In the genomic region with DNA sequence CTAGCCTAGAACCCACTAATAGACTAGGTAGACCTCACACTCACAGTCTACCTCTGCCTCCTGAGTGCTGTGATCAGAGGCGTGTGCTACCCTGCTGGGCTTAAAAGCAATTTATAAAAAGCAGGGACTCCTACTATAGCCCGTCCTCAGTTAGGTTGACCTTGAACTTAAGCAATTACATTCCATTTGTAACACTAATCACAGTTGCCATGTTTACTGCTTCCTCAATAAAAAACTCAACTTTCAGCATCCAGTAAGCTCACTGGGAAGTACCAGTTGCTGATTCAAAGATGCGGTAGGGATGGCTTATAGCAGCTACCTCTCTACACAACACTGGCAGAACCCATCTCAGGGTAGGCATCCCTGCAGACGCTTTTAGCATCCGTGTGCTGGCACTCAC, we compare ENCODE assay signal across 38 mouse cellular contexts. TPM values are rescaled to one million over a fixed set of nuclear protein-coding genes. Genes with fewer than 3 reads are reported as not detected.
A peak's percentile ranks its signal among the peaks of the same experiment; 100 is the strongest.
DNase-seq lines count a peak whose midpoint lies in the region; ATAC-seq and TF ChIP-seq lines count a peak whose summit lies in the region.
"Had no signal": no experiment of that assay in that cellular context is flagged by ENCODE, and none has a peak within 500 bp of the region (broad histone marks: within the 10 kb centered on the region; RNA-seq: fewer than 3 reads in every experiment).

No protein-coding gene starts in this region.

- no peak for TF ChIP-seq CTCF in heart, adult 2 months (IDR thresholded peaks at IDR 0.05)
- no peak for TF ChIP-seq CTCF in CH12.LX (conservative IDR thresholded peaks at IDR 0.05 in 1 of 2, IDR thresholded peaks at IDR 0.05 in 1 of 2; ENCODE audit: low read depth in 2 of 2, low read length in 2 of 2)

- H3K4me3 ChIP-seq in heart, adult 2 months = no peak overlapping the region
- peak overlapping the region in 2 of 3 experiments; percentile 49 to 65 for H3K4me3 ChIP-seq in CH12.LX (replicated peaks in 1 of 3; ENCODE audit: low read depth in 2 of 3, low read length in 2 of 3, poor library complexity in 1 of 3)
- H3K4me3 ChIP-seq in macrophage (ENCODE audit: inconsistent target) = no peak overlapping the region
- no peak overlapping the region for H3K4me3 ChIP-seq in hindbrain, embryonic 13.5 days
- H3K4me3 ChIP-seq: hindbrain, embryonic 12.5 days; limb, embryonic 15.5 days; liver, embryonic 13.5 days; myocyte; neural tube, embryonic 12.5 days had no signal

- no peak for ATAC-seq in hindbrain, embryonic 13.5 days (ENCODE audit: low FRiP score)
- ATAC-seq: forebrain, embryonic 14.5 days; intestine, postnatal 0 days had no signal

- no peak overlapping the region for H3K9ac ChIP-seq in heart, adult 2 months (ENCODE audit: low read depth, low read length)
- H3K9ac ChIP-seq in CH12.LX (ENCODE audit: insufficient read depth, low read depth) = peak overlapping the region; percentile 57; the same call in 1 of the 2 replicates
- no peak overlapping the region for H3K9ac ChIP-seq in hindbrain, embryonic 13.5 days
- H3K9ac ChIP-seq: hindbrain, embryonic 12.5 days; limb, embryonic 15.5 days; liver, embryonic 13.5 days; neural tube, embryonic 12.5 days had no signal

- peak overlapping the region; percentile 80 for H3K4me2 ChIP-seq in CH12.LX (ENCODE audit: insufficient read depth, low read depth, poor library complexity, severe bottlenecking)
- no peak overlapping the region for H3K4me2 ChIP-seq in hindbrain, embryonic 13.5 days
- H3K4me2 ChIP-seq: hindbrain, embryonic 12.5 days; limb, embryonic 15.5 days; liver, embryonic 13.5 days; midbrain, embryonic 11.5 days; neural tube, embryonic 12.5 days had no signal

- H3K9me3 ChIP-seq in CH12.LX (replicated peaks; ENCODE audit: low read length) = no peaks in the 10 kb centered on the region
- H3K9me3 ChIP-seq in hindbrain, embryonic 13.5 days = no peaks in the 10 kb centered on the region
- H3K9me3 ChIP-seq: hindbrain, embryonic 12.5 days; limb, embryonic 15.5 days; liver, embryonic 13.5 days; neural tube, embryonic 12.5 days had no signal

- intact Hi-C loops in heart, adult 2 months (cut with DNase I) = no loop called here

- peaks cover 2% of the 10 kb centered on the region; the same call in 1 of the 2 replicates for H3K36me3 ChIP-seq in heart, adult 2 months (ENCODE audit: control insufficient read depth, insufficient read depth, low read length)
- H3K36me3 ChIP-seq in CH12.LX (replicated peaks in 1 of 2; ENCODE audit: control insufficient read depth in 1 of 2, insufficient read depth in 1 of 2, low read length in 1 of 2) (peaks cover 15 to 42% of the 10 kb centered on the region in 2 experiments), macrophage (ENCODE audit: inconsistent target) (no peaks in the 10 kb centered on the region)
- no peaks in the 10 kb centered on the region for H3K36me3 ChIP-seq in hindbrain, embryonic 13.5 days
- H3K36me3 ChIP-seq: hindbrain, embryonic 12.5 days; limb, embryonic 15.5 days; neural tube, embryonic 12.5 days had no signal

- H3K27ac ChIP-seq in heart, adult 2 months = peak overlapping the region; percentile 75
- H3K27ac ChIP-seq in CH12.LX (ENCODE audit: insufficient read depth, low read depth) (peak overlapping the region; percentile 10; the same call in 1 of the 2 replicates), macrophage (peak overlapping the region; percentile 85)
- no peak overlapping the region for H3K27ac ChIP-seq in hindbrain, embryonic 13.5 days
- H3K27ac ChIP-seq: hindbrain, embryonic 12.5 days; neural tube, embryonic 12.5 days had no signal

- H3K4me1 ChIP-seq in heart, adult 2 months (ENCODE audit: control insufficient read depth, insufficient read depth, low read length) = peaks cover 35% of the 10 kb centered on the region
- H3K4me1 ChIP-seq in CH12.LX (ENCODE audit: control insufficient read depth in 1 of 2, insufficient read depth in 2 of 2) = peaks cover 31 to 60% of the 10 kb centered on the region in 2 experiments
- H3K4me1 ChIP-seq in hindbrain, embryonic 13.5 days (replicated peaks) = peaks cover 11% of the 10 kb centered on the region

- no peaks in the 10 kb centered on the region for H3K79me2 ChIP-seq in heart, adult 2 months (replicated peaks; ENCODE audit: control insufficient read depth, insufficient read depth, low read length)
- peaks cover 67% of the 10 kb centered on the region for H3K79me2 ChIP-seq in CH12.LX (replicated peaks; ENCODE audit: control insufficient read depth, extremely low read depth, insufficient read depth, poor library complexity, severe bottlenecking)
- peaks cover 93% of the 10 kb centered on the region for H3K79me2 ChIP-seq in macrophage (ENCODE audit: inconsistent target)

- 84% methylated on average over 5 of the region's 5 CpGs for WGBS in heart, adult 2 months
- 78% methylated on average over 5 of the region's 5 CpGs for WGBS in macrophage (ENCODE audit: missing documents)
- WGBS in hindbrain, embryonic 13.5 days = 80% methylated on average over 5 of the region's 5 CpGs

- no peak for TF ChIP-seq POLR2A in heart, adult 2 months (IDR thresholded peaks at IDR 0.05; ENCODE audit: insufficient read depth, low read depth, low read length)
- no peak for TF ChIP-seq POLR2A in CH12.LX (IDR thresholded peaks at IDR 0.05; ENCODE audit: low read depth, low read length)

- no peak for TF ChIP-seq EP300 in heart, adult 2 months (IDR thresholded peaks at IDR 0.05; ENCODE audit: insufficient read depth, low read depth, low read length)
- no peak for TF ChIP-seq EP300 in CH12.LX (IDR thresholded peaks at IDR 0.05; ENCODE audit: low read length)

- no peaks in the 10 kb centered on the region for H3K27me3 ChIP-seq in heart, adult 2 months (ENCODE audit: control insufficient read depth, insufficient read depth, low read length)
- H3K27me3 ChIP-seq in CH12.LX (replicated peaks) = no peaks in the 10 kb centered on the region
- no peaks in the 10 kb centered on the region for H3K27me3 ChIP-seq in hindbrain, embryonic 13.5 days
- H3K27me3 ChIP-seq: hindbrain, embryonic 12.5 days; limb, embryonic 15.5 days; liver, embryonic 13.5 days; neural tube, embryonic 12.5 days had no signal

- dilution Hi-C loops in CH12.LX (cut with MboI; ENCODE audit: extremely low pct_ligation_motif_present, extremely low pct_unique_long_range_greater_than_20kb, low sequenced_read_pairs) = no loop called here

- DNase-seq in heart, adult 2 months = no peak
- DNase-seq in heart, adult 9 months (ENCODE audit: low spot score in 2 of 2) = no peak
- DNase-seq in CH12.LX (ENCODE audit: extremely low read depth) = no peak
- peak; percentile 78 for DNase-seq in R1 (ENCODE audit: low read depth, low spot score)
- no peak for DNase-seq in cerebellum, adult 18-20 months
- no peak for DNase-seq in right cerebral cortex, adult 2 months (ENCODE audit: low spot score in 2 of 2)
- DNase-seq: adrenal gland, postnatal 14 days; heart, postnatal 36 days; left cerebral cortex, postnatal 4 days; liver, embryonic 13.5 days; lung, adult 18-20 months; thymus, adult 18-20 months; thymus, postnatal 25 days had no signal

- TF ChIP-seq RAD21 in CH12.LX (IDR thresholded peaks at IDR 0.05; ENCODE audit: low read depth, low read length) = no peak

- in situ Hi-C loops in CH12.LX (cut with MboI; ENCODE audit: low pct_ligation_motif_present, low pct_unique_long_range_greater_than_20kb, low sequenced_read_pairs) = no loop called here

TF ChIP-seq in CH12.LX, 34 proteins besides CTCF, POLR2A, EP300 and RAD21:
- TF ChIP-seq ZMIZ1 (IDR thresholded peaks at IDR 0.05; ENCODE audit: low read depth, low read length) (no peak), USF1 (IDR thresholded peaks at IDR 0.05; ENCODE audit: low read depth, low read length) (no peak), TBP (conservative IDR thresholded peaks at IDR 0.05; ENCODE audit: low read depth, low read length) (no peak), POLR2AphosphoS2 (IDR thresholded peaks at IDR 0.05; ENCODE audit: low read depth, low read length) (no peak), TCF12 (IDR thresholded peaks at IDR 0.05; ENCODE audit: low read depth, low read length) (no peak), GABPA (IDR thresholded peaks at IDR 0.05; ENCODE audit: insufficient replicate concordance, low read depth, low read length) (no peak), NELFE (IDR thresholded peaks at IDR 0.05; ENCODE audit: low read depth, low read length) (no peak), MYC (IDR thresholded peaks at IDR 0.05; ENCODE audit: low read depth, low read length) (no peak), RCOR1 (conservative IDR thresholded peaks at IDR 0.05; ENCODE audit: low read depth, low read length) (no peak), ELF1 (IDR thresholded peaks at IDR 0.05; ENCODE audit: low read depth, low read length) (no peak), IRF4 (IDR thresholded peaks at IDR 0.05; ENCODE audit: low read depth, low read length) (no peak), MEF2A (IDR thresholded peaks at IDR 0.05; ENCODE audit: borderline replicate concordance, low read depth, low read length) (no peak)

RNA-seq across cellular contexts. Expression of a gene that starts 19.7 kb away (rescaled TPM):
- 10 to 100 TPM; 15.4 to 15.5 TPM for total RNA-seq in heart, adult 2 months (2021)
- 8.6 and 16.0 TPM in 2 replicates for polyA plus RNA-seq in heart, adult 2 months (2012; rRNA removed)
- total RNA-seq in CH12.LX (2012; rRNA removed) (55.8 and 67.2 TPM in 2 replicates), CH12.LX (2014; rRNA removed) (46.9 and 52.0 TPM in 2 replicates)
- polyA plus RNA-seq in CH12.LX (2012; ENCODE audit: insufficient read length, low read depth) (38.4 and 40.5 TPM in 2 replicates), macrophage (2018) (86.0 to 211 TPM (median 135 TPM) in 3 replicates)
- 100 to 1,000 TPM in 6 of 26 experiments, 10 to 100 TPM in 19, 1 to 10 TPM in 1; 9.2 to 143 (median 58.4) TPM for total RNA-seq in macrophage (2018; cell fraction: chromatin; rRNA removed)
- total RNA-seq in macrophage (2018; cell fraction: cytosol; rRNA removed) = 100 to 1,000 TPM in 11 of 26 experiments, 10 to 100 TPM in 15; 40.1 to 135 (median 81.6) TPM
- total RNA-seq in macrophage (2018; cell fraction: nucleus; rRNA removed) = 100 to 1,000 TPM in 11 of 26 experiments, 10 to 100 TPM in 15; 38.3 to 241 (median 91.4) TPM
- polyA plus RNA-seq in hindbrain, embryonic 13.5 days (2015; fragmentation: Nextera tagmentation; extraction: Ambion mirVana) = 6.2 and 6.3 TPM in 2 replicates

RNA-seq across cellular contexts. Expression of a gene that starts 46.4 kb away (rescaled TPM):
- not detected for total RNA-seq in heart, adult 2 months (2021)
- not detected in 2 replicates for polyA plus RNA-seq in heart, adult 2 months (2012; rRNA removed)
- total RNA-seq in CH12.LX (2012; rRNA removed) (not detected in 2 replicates), CH12.LX (2014; rRNA removed) (not detected in 2 replicates)
- polyA plus RNA-seq in CH12.LX (2012; ENCODE audit: insufficient read length, low read depth) (not detected in 2 replicates), macrophage (2018) (not detected in 3 replicates)
- not detected for total RNA-seq in macrophage (2018; cell fraction: chromatin; rRNA removed)
- total RNA-seq in macrophage (2018; cell fraction: cytosol; rRNA removed) = not detected
- total RNA-seq in macrophage (2018; cell fraction: nucleus; rRNA removed) = not detected
- not detected in 2 replicates for polyA plus RNA-seq in hindbrain, embryonic 13.5 days (2015; fragmentation: Nextera tagmentation; extraction: Ambion mirVana)
- total RNA-seq: adrenal gland, postnatal 14 days; ES-E14; gastrocnemius, adult 18-20 months; gastrocnemius, postnatal 4 days; heart, adult 8-10 months; heart, postnatal 36 days; layer of hippocampus, adult 8-10 months; layer of hippocampus, postnatal 25 days; left cerebral cortex, adult 8-10 months; left cerebral cortex, postnatal 4 days; midbrain, postnatal 0 days had no signal
- polyA plus RNA-seq: cerebellum, adult 2 months; cortical plate, adult 2 months; forebrain, embryonic 14.5 days; frontal cortex, adult 2 months; heart, embryonic 16.5 days; hindbrain, embryonic 12.5 days; intestine, postnatal 0 days; kidney, embryonic 16.5 days; limb, embryonic 15.5 days; liver, embryonic 13.5 days; lung, postnatal 0 days; midbrain, embryonic 11.5 days; midbrain, postnatal 0 days; myocyte; neural tube, embryonic 12.5 days; small intestine, adult 2 months; stomach, embryonic 14.5 days had no signal

Comparison
In these comparisons a context has a peak if more than half of its experiments do, and no peak if none do; other contexts are left out.
1. H3K4me3 ChIP-seq: peak in CH12.LX (2 of 3); none in heart, adult 2 months (single experiment), macrophage (single experiment) and hindbrain, embryonic 13.5 days (single experiment).